Mouse (Mus musculus) liver, embryonic 11.5 days (tissue): ENCODE results near the gene Scfd1. TPM values are rescaled to one million over a fixed set of nuclear protein-coding genes. Genes with fewer than 3 reads are reported as not detected.

Experiments
- ATAC-seq: fragments of 200-750 bp; cut with Nextera tagmentation; replicated peaks from 2 replicates; pipeline ENCODE4 v1.8.0; 2017; ENCODE audit warnings: moderate number of reproducible peaks, mild to moderate bottlenecking, moderate TSS enrichment, moderate library complexity; ENCODE audit not compliant: low FRiP score
- DNase-seq: peaks from one replicate; pipeline ENCODE4 v3.0.0-alpha.2; 2017; ENCODE audit warnings: low spot score
- H3K27ac ChIP-seq: fragments of 300-500 bp; sonication (generic); 2 replicates; pipeline ENCODE4 v1.5.1; 2014; ENCODE audit warnings: mild to moderate bottlenecking, low read depth, low read length, control low read depth
- H3K27me3 ChIP-seq: fragments of 300-500 bp; sonication (generic); replicated peaks from 2 replicates; pipeline ENCODE4 v1.6.1; 2014; ENCODE audit warnings: low read length, mixed read lengths; ENCODE audit not compliant: control insufficient read depth, insufficient read depth
- H3K36me3 ChIP-seq: fragments of 300-500 bp; sonication (generic); 2 replicates; pipeline ENCODE4 v1.6.1; 2014; ENCODE audit warnings: mild to moderate bottlenecking, low read length, moderate library complexity, mixed read lengths; ENCODE audit not compliant: control insufficient read depth, insufficient read depth
- H3K4me1 ChIP-seq: fragments of 300-500 bp; sonication (generic); replicated peaks from 2 replicates; pipeline ENCODE4 v1.6.1; 2014; ENCODE audit warnings: low read length, mixed read lengths; ENCODE audit not compliant: control insufficient read depth, insufficient read depth
- H3K4me2 ChIP-seq: fragments of 300-500 bp; sonication (generic); 2 replicates; pipeline ENCODE4 v1.6.1; 2014; ENCODE audit warnings: mild to moderate bottlenecking, control low read depth, moderate library complexity
- H3K4me3 ChIP-seq: fragments of 300-500 bp; sonication (generic); 2 replicates; pipeline ENCODE4 v1.5.1; 2014; ENCODE audit warnings: low read depth, low read length, control low read depth
- H3K9ac ChIP-seq: fragments of 300-500 bp; sonication (generic); 2 replicates; pipeline ENCODE4 v1.6.1; 2014; ENCODE audit warnings: low read depth, low read length, control low read depth
- H3K9me3 ChIP-seq: fragments of 300-500 bp; sonication (generic); 2 replicates; pipeline ENCODE4 v1.6.1; 2016; ENCODE audit warnings: low read length, inconsistent platforms, mixed read lengths; ENCODE audit not compliant: control insufficient read depth
- WGBS: fragments of 180-500 bp; shearing (Covaris S2); extraction: QIAGEN DNeasy Blood & Tissue Kit; methylation state at CpG from one replicate; pipeline ENCODE4 v1.1.7; 2014; 5-methylcytosine and 5-hydroxymethylcytosine counted together
- polyA plus RNA-seq: library from polyadenylated mRNA; unstranded; fragments of >200 nt; fragmentation: Nextera tagmentation; extraction: Ambion mirVana; gene quantifications from 2 replicates; pipeline ENCODE4 v1.2.1, GENCODE M21; 2014

Scfd1 gene
- polyA plus RNA-seq, 1 experiment from 2014 or later, result 72.1 TPM

DNA sequence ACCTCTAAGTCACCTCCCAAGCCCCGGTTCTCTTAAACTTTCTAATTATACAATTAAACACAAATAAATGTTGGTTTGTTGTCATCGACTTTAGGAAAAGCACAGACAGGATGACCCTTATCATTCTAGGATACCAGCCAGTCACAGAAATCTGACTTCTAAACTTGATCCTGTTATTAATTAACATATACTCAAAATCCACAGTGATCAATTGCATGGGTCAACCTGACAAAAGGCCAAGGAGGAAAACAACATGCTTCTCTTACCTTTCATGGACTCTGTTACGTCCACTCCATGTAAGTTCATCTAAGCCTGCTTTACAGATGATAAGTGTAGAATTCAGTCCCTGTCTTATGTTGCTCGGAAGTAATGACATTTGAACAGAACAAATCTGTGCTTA, 93.6 kb downstream of the Scfd1 start:
- no peak overlapping the region for H3K27ac ChIP-seq
- 81% methylated on average over 4 of the region's 4 CpGs for WGBS
- H3K36me3 ChIP-seq, result no peaks in the 10 kb centered on the region

DNA sequence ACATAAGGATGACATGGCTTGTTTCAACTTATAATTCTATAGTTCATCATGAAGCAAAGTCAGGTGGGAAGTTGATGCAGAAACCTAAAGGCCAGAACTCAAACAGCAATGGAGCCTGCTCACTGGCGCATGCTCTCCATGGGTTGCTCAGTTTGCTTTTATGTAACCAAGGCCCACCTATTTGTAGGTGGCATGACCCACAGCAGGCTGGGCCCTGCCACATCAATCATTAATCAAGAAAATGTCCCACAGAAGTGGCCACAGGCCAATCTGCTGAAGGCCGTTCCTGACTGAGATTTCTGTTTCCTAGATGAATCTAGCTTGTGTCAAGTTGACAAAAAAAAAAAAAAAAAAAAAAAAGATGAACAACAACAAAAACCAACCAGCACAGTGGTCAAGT, 103.9 kb downstream of the Scfd1 start:
- no peaks in the 10 kb centered on the region for H3K27me3 ChIP-seq
- DNase-seq, result no peak
- H3K9ac ChIP-seq, result no peak overlapping the region
- ATAC-seq, result no peak
- no peaks in the 10 kb centered on the region for H3K9me3 ChIP-seq
- no peak overlapping the region for H3K4me2 ChIP-seq
- no peak overlapping the region for H3K27ac ChIP-seq
- WGBS, result 80% methylated on average over 2 of the region's 2 CpGs
- H3K36me3 ChIP-seq, result no peaks in the 10 kb centered on the region
- H3K4me3 ChIP-seq, result no peak overlapping the region
- no peaks in the 10 kb centered on the region for H3K4me1 ChIP-seq

More for the DNA sequence above, 93.6 kb downstream of the Scfd1 start:
- Histone ChIP-seq H3K4me2 (no peak overlapping the region), H3K4me3 (no peak overlapping the region), H3K9me3 (no peaks in the 10 kb centered on the region), H3K27me3 (no peaks in the 10 kb centered on the region), H3K9ac (no peak overlapping the region), H3K4me1 (no peaks in the 10 kb centered on the region)
- no peak for DNase-seq
- no peak for ATAC-seq

DNA sequence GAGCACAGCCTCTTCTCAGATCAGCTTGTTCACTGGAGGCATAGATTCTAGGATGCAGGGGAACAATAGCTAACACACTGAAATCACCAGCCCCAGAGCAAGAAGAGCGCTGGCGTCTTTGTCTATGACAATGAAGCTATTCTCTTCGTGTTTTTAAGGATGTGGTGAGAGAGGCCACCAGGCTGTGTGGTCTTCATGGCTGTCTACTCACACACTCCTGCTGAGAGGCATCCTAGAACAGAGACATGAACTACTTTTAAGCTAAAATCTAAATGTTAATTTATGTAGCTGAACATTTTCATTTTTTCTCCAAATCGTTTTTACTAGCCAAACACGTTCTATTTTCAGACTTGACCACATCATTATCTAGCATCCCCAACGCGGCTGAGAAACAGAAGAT, 114.7 kb downstream of the Scfd1 start:
- Histone ChIP-seq H3K9ac (no peak overlapping the region), H3K9me3 (no peaks in the 10 kb centered on the region), H3K27ac (no peak overlapping the region), H3K4me3 (no peak overlapping the region), H3K27me3 (no peaks in the 10 kb centered on the region), H3K36me3 (no peaks in the 10 kb centered on the region), H3K4me2 (no peak overlapping the region), H3K4me1 (no peaks in the 10 kb centered on the region)
- ATAC-seq, result no peak
- no peak for DNase-seq
- WGBS, result 76% methylated on average over 7 of the region's 7 CpGs

DNA sequence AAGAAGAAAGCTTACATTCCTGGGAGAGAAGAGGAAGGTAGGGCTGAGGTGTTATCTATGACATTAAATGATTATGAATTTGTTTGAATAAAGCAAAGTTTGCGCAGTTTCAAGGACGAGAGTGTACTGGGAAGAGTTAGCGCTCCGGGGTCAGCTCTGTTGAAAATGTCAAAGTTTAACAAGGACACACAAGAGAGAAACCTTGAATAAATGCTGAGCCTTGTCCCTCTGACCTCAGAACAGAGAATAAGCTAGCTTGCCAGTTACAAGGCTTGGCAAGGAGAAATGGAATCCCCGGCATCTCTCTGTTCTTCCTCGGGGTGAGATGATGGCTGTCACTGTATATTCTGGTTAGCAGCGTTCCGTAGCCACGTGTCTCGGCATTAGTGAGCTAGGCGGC, 116.2 kb downstream of the Scfd1 start:
- Histone ChIP-seq H3K9ac (no peak overlapping the region), H3K27ac (no peak overlapping the region), H3K9me3 (no peaks in the 10 kb centered on the region), H3K4me1 (no peaks in the 10 kb centered on the region), H3K4me3 (no peak overlapping the region), H3K4me2 (no peak overlapping the region), H3K27me3 (no peaks in the 10 kb centered on the region), H3K36me3 (no peaks in the 10 kb centered on the region)
- ATAC-seq (no peak), DNase-seq (no peak)
- WGBS, result 79% methylated on average over 11 of the region's 11 CpGs

- no peak for ATAC-seq
- H3K27me3 ChIP-seq, result no peaks in the 10 kb centered on the region
Measured at GRCm38 (mm10) chr12:51494641-51495040, 117.3 kb downstream of the Scfd1 start.

More at GRCm38 (mm10) chr12:51494641-51495040, 117.3 kb downstream of the Scfd1 start:
- Histone ChIP-seq H3K9me3 (no peaks in the 10 kb centered on the region), H3K9ac (no peak overlapping the region), H3K27ac (no peak overlapping the region), H3K36me3 (no peaks in the 10 kb centered on the region), H3K4me2 (no peak overlapping the region), H3K4me1 (no peaks in the 10 kb centered on the region), H3K4me3 (no peak overlapping the region)
- 88% methylated on average over 20 of the region's 20 CpGs for WGBS
- DNase-seq, result no peak

Other genes with a start within 250 kb of the Scfd1 start
- gene G2e3, start 29.4 kb upstream of the Scfd1 start, polyA plus RNA-seq, result 28.6 and 31.7 TPM in 2 replicates
- gene Coch, start 215.8 kb downstream of the Scfd1 start, polyA plus RNA-seq, result 0.44 and 1.9 TPM in 2 replicates